Mouse (Mus musculus): Measurements from ENCODE around the gene Leprot. TPM values are rescaled to one million over a fixed set of nuclear protein-coding genes. Genes with fewer than 3 reads are reported as not detected.

The Leprot gene
- polyA plus RNA-seq, 1 experiment = 109 TPM

DNA sequence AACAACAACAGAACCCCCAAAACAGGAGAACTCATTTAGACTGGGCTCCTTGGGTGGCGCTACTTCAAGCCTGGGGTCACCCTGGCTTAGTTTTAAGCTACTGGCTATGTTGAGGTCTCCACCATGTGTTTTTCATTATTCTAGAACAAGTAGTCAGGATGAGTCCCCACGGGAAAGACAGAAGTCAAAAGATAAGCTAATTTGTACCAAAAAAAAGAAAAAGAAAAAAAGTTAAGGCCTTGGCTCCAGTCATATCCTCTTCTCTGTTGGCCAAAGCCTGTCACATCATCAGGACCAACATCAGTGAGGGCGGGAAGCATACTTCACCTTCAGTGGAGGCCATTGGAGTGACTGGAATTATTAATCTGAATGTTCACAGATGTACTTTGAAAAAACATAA is 37.3 kb downstream of the Leprot start:
- no peak for TF ChIP-seq CTCF (IDR thresholded peaks at IDR 0.05; ENCODE audit: borderline replicate concordance, insufficient read depth, low read length)
- no peak for TF ChIP-seq POLR2A (IDR thresholded peaks at IDR 0.05; ENCODE audit: low read depth, low read length)
- Histone ChIP-seq H3K4me3 (ENCODE audit: insufficient read depth, low read length) (no peak overlapping the region), H3K27ac (ENCODE audit: insufficient read depth, low read length) (no peak overlapping the region), H3K4me1 (ENCODE audit: control insufficient read depth, insufficient read depth, low read length) (no peaks in the 10 kb centered on the region)

DNA sequence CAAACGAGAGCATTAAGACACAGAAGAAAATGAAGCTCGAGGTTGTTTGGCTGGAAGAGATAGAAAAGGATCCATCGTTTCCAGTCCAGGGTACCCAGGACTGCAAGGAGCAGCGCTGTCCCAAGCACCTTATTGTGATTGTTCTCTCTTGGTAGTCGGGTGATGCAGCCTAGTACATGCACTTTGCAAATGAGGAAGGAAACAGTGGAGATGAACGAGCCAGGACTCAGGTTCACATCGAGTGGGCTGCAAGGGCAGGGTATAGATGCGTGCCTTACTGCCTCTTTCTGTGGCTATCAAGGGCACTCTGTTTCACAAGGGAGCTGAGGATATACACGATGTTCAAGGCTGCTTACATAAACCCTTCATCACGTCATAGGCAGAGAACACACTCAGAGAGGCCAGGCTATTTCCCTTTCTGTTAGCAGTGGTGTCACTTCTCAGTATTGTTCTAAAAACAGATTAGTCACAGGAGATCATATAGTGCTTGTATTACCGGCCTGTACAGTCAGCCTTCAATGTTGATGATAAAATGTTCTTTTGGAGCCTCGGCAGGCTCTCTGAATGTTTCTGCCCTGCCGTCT is 38.8 kb downstream of the Leprot start:
- no peak for TF ChIP-seq POLR2A (IDR thresholded peaks at IDR 0.05; ENCODE audit: low read depth, low read length)
- no peak for TF ChIP-seq CTCF (IDR thresholded peaks at IDR 0.05; ENCODE audit: borderline replicate concordance, insufficient read depth, low read length)

DNA sequence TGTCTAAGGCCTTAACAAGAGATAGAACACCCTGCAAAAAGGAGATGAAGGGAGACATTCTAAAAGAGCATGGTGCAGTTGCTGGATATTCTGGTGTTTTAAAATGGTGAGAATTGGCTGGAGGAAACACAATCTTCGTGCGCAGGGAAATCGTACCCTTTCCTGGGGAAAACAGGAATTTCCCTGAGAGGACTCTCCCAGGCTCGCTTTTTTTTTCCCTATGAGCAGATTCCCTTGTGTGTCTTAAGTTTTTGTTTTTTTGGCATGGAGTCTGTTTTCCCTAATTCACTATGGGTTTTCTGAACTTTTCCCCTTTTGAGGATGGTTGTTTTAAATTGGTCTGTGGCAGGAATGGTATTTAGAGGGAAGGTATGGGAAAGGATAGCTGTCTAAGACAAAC is 41.7 kb downstream of the Leprot start:
- no peak overlapping the region for H3K4me3 ChIP-seq (ENCODE audit: insufficient read depth, low read length)
- TF ChIP-seq CTCF (IDR thresholded peaks at IDR 0.05; ENCODE audit: borderline replicate concordance, insufficient read depth, low read length) = no peak
- TF ChIP-seq POLR2A (IDR thresholded peaks at IDR 0.05; ENCODE audit: low read depth, low read length) = no peak
- no peaks in the 10 kb centered on the region for H3K4me1 ChIP-seq (ENCODE audit: control insufficient read depth, insufficient read depth, low read length)
- H3K27ac ChIP-seq (ENCODE audit: insufficient read depth, low read length) = no peak overlapping the region

More for the DNA sequence above, 38.8 kb downstream of the Leprot start:
- Histone ChIP-seq H3K4me1 (ENCODE audit: control insufficient read depth, insufficient read depth, low read length) (no peaks in the 10 kb centered on the region), H3K4me3 (ENCODE audit: insufficient read depth, low read length) (no peak overlapping the region), H3K27ac (ENCODE audit: insufficient read depth, low read length) (no peak overlapping the region)

DNA sequence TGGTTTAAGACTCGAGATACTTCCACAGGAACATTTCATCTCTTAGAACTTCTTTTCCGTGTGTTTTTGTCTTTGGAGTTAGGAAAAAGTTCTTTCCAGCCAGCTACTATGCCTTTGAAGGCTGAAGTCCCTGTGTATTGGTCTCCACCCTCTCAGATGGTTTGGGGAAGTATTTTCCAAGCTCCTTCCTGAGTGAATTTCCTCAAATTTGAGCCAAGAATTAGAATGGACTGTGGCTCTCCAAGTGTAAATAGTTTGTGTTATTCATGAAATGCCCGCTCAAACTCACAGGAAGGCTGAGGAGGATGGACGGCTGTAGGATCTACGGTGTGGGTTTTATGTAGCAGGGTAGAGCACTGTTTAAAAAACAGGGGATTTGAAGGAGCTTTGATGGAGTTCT is 42.1 kb downstream of the Leprot start:
- H3K27ac ChIP-seq (ENCODE audit: insufficient read depth, low read length) = no peak overlapping the region
- TF ChIP-seq CTCF (IDR thresholded peaks at IDR 0.05; ENCODE audit: borderline replicate concordance, insufficient read depth, low read length) (no peak), POLR2A (IDR thresholded peaks at IDR 0.05; ENCODE audit: low read depth, low read length) (no peak)
- H3K4me3 ChIP-seq (ENCODE audit: insufficient read depth, low read length) = no peak overlapping the region
- H3K4me1 ChIP-seq (ENCODE audit: control insufficient read depth, insufficient read depth, low read length) = no peaks in the 10 kb centered on the region

DNA sequence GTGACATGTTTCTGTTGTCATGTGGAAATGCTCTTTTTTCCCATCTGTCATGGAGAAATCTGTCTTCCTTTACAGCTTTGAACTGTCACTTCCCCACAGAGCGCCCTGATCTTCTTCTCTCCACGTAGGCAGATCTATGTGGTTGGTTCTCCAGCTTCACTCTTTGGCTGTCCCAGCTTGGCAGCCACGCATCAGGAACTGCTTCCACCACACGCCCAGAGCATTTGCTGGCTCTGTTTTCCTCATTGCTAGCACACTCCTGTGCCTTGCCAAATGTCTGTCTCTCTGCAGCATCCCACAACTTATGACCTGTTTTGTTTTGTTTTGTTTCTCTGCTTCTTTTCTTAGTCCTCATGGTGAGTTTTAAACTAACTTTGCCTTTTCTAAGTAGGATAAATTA is 45.4 kb downstream of the Leprot start:
- TF ChIP-seq CTCF (IDR thresholded peaks at IDR 0.05; ENCODE audit: borderline replicate concordance, insufficient read depth, low read length) (no peak), POLR2A (IDR thresholded peaks at IDR 0.05; ENCODE audit: low read depth, low read length) (no peak)
- Histone ChIP-seq H3K4me3 (ENCODE audit: insufficient read depth, low read length) (no peak overlapping the region), H3K4me1 (ENCODE audit: control insufficient read depth, insufficient read depth, low read length) (no peaks in the 10 kb centered on the region)

DNA sequence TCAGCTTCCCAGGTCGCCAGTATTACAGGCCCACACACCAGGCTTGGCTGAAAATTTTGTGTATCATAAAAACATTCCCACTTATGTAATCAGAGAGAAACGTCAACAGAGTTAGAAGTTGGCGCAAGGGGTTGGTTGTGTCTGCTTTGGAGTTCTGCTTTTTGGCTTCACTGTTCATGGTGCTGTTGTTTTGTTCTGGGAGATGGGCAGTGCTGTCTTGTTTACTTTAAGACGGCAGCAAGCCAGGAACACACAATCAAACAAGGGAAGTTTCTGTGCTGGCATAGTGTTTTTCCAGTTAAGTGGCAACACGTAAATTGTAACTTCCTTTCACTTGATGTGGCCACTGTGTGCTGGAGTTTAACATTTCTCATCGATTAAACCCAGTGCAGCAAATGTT is 47.0 kb downstream of the Leprot start:
- Histone ChIP-seq H3K27ac (ENCODE audit: insufficient read depth, low read length) (no peak overlapping the region), H3K4me3 (ENCODE audit: insufficient read depth, low read length) (no peak overlapping the region), H3K4me1 (ENCODE audit: control insufficient read depth, insufficient read depth, low read length) (no peaks in the 10 kb centered on the region)
- no peak for TF ChIP-seq POLR2A (IDR thresholded peaks at IDR 0.05; ENCODE audit: low read depth, low read length)
- no peak for TF ChIP-seq CTCF (IDR thresholded peaks at IDR 0.05; ENCODE audit: borderline replicate concordance, insufficient read depth, low read length)

More for the DNA sequence above, 45.4 kb downstream of the Leprot start:
- H3K27ac ChIP-seq (ENCODE audit: insufficient read depth, low read length) = no peak overlapping the region

DNA sequence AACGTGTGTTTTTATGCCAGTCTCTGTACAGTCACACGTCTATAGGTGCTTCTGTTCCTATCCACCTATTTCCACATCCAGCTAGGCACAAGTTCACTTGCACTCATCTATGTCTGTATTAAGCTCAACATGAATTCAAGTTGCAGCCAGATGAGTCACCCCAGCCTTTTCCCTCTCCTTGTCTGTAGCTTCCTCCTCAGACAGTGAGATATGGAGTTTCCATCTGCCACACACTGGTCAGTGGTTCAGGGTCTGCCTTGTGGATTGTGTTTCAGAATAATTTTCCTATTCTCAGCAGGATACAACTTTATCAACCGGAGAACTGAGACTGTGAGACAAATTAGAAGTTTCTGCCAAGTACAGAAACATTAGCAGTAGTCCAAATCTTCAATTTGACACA is 49.7 kb downstream of the Leprot start:
- TF ChIP-seq CTCF (IDR thresholded peaks at IDR 0.05; ENCODE audit: borderline replicate concordance, insufficient read depth, low read length) = no peak
- TF ChIP-seq POLR2A (IDR thresholded peaks at IDR 0.05; ENCODE audit: low read depth, low read length) = no peak
- H3K4me1 ChIP-seq (ENCODE audit: control insufficient read depth, insufficient read depth, low read length) = no peaks in the 10 kb centered on the region
- no peak overlapping the region for H3K27ac ChIP-seq (ENCODE audit: insufficient read depth, low read length)

DNA sequence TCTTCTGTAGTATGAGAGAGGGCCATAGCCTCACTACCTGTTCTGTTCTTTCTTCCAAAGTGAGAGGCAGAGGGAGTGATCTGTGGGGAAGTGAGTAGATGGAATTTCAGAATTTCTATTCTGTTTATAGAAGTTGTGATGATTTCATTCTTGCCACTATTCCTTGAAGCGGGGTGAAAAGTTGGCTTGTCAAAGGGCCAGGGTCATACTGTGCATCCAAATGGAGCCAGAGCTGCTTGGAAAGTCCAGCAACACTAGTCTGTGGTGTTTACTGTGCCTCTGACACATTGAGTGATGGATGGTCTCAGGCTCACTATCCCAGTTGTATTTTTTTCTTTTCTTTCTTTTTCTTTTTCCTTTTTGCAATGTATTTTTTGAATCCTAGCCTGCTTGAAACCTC is 51.9 kb downstream of the Leprot start:
- Histone ChIP-seq H3K4me1 (ENCODE audit: control insufficient read depth, insufficient read depth, low read length) (no peaks in the 10 kb centered on the region), H3K27ac (ENCODE audit: insufficient read depth, low read length) (no peak overlapping the region), H3K4me3 (ENCODE audit: insufficient read depth, low read length) (no peak overlapping the region)
- TF ChIP-seq POLR2A (IDR thresholded peaks at IDR 0.05; ENCODE audit: low read depth, low read length) = no peak
- no peak for TF ChIP-seq CTCF (IDR thresholded peaks at IDR 0.05; ENCODE audit: borderline replicate concordance, insufficient read depth, low read length)

More for the DNA sequence above, 49.7 kb downstream of the Leprot start:
- H3K4me3 ChIP-seq (ENCODE audit: insufficient read depth, low read length) = no peak overlapping the region

DNA sequence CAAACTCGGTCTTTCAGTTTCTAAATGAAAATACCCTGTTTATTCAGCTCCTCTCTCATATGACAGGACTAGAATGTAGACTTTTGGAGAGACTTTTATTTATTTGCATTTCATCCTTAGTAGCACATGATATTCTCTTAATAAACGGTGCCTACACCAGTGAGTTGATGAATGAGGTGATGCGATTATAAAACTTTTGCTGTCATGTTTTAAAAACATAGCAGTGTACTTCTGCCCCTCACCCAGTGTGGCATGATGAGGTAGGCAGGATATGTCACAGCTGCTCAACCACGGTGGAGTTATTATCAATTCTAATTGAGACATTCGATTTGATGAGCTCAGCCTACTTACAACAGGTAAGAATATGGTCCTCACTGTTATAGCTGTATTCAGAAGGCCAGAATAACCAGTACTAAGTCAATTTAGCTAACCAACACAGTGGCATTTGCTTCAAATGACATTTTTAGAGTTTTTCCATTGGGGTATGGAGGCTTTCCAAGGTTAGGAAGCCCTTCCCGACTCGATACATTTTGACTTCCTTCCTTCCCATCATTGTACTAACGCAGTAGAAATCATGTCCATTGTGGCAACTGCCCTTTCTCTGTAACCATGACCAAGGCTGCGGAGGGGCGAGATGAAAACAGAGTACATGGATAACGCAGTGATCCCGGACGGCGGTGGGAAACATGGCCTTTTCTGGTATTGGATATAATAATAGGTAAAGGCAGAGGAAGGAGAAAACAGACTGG is 53.5 kb downstream of the Leprot start:
- no peaks in the 10 kb centered on the region for H3K4me1 ChIP-seq (ENCODE audit: control insufficient read depth, insufficient read depth, low read length)
- no peak for TF ChIP-seq POLR2A (IDR thresholded peaks at IDR 0.05; ENCODE audit: low read depth, low read length)
- no peak for TF ChIP-seq CTCF (IDR thresholded peaks at IDR 0.05; ENCODE audit: borderline replicate concordance, insufficient read depth, low read length)
- no peak overlapping the region for H3K4me3 ChIP-seq (ENCODE audit: insufficient read depth, low read length)
- H3K27ac ChIP-seq (ENCODE audit: insufficient read depth, low read length) = no peak overlapping the region

DNA sequence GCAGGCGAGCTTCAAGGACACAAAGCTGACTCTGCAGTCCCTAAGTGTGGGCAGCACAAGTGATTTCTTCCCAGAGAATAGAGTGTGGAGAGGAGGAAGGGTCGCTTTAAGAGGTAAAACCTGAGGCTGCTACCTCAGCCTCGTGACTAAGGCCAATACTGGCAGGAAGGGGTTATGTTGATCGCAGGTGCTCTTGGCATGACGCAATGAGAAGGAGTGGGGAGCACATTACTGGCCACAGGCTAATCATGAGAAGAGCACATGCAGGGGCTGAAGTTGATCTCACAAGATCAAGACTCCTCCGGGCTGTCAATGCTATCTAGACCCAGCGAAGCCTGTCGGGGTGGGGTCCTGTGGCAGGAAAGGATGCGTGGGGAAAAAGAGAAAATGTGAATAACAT is 57.8 kb downstream of the Leprot start:
- H3K27ac ChIP-seq (ENCODE audit: insufficient read depth, low read length) = no peak overlapping the region
- no peaks in the 10 kb centered on the region for H3K4me1 ChIP-seq (ENCODE audit: control insufficient read depth, insufficient read depth, low read length)
- TF ChIP-seq CTCF (IDR thresholded peaks at IDR 0.05; ENCODE audit: borderline replicate concordance, insufficient read depth, low read length) (no peak), POLR2A (IDR thresholded peaks at IDR 0.05; ENCODE audit: low read depth, low read length) (no peak)
- no peak overlapping the region for H3K4me3 ChIP-seq (ENCODE audit: insufficient read depth, low read length)

Measured in embryonic fibroblast, embryonic 13.5 days (primary cell).